Mouse (Mus musculus): ENCODE measurements at regions not wholly inside any gene's neighbourhood (a gene's known extent, or its start where the extent isn't known, plus 50 kb on each side); places are given as distances from the start of the nearest gene placed in this dataset.

GRCm38 (mm10) chr4:16820371-16820770 lies 2784.9 kb upstream of the Gm12353 start:
- no peak for ATAC-seq (ENCODE audit: low TSS enrichment)

- no peak for ATAC-seq (ENCODE audit: low TSS enrichment)
Observed at GRCm38 (mm10) chr4:16831598-16831997, 2773.7 kb upstream of the Gm12353 start.

GRCm38 (mm10) chr4:16848096-16848495 lies 2757.2 kb upstream of the Gm12353 start:
- ATAC-seq (ENCODE audit: low TSS enrichment): peak; percentile 97

- ATAC-seq (ENCODE audit: low TSS enrichment): peak; percentile 86
Observed at GRCm38 (mm10) chr4:16852670-16853069, 2752.6 kb upstream of the Gm12353 start.
